Mouse (Mus musculus) intestine, embryonic 16.5 days (tissue): ENCODE measurements around the gene Fam69a. TPM values are rescaled to one million over a fixed set of nuclear protein-coding genes. Genes with fewer than 3 reads are reported as not detected.
A peak's percentile ranks its signal among the peaks of the same experiment; 100 is the strongest.

Source experiments
- ATAC-seq: fragments of 200-750 bp; cut with Nextera tagmentation; 2 replicates; pipeline ENCODE4 v1.8.0; 2017; ENCODE audit warnings: moderate TSS enrichment, moderate library complexity
- H3K27ac ChIP-seq: fragments of 300-500 bp; sonication (generic); 2 replicates; pipeline ENCODE4 v1.5.1; 2014; ENCODE audit warnings: mild to moderate bottlenecking, low read length
- H3K27me3 ChIP-seq: fragments of 300-500 bp; sonication (generic); replicated peaks from 2 replicates; pipeline ENCODE4 v1.6.1; 2014; ENCODE audit warnings: low read length, control low read depth, mixed read lengths; ENCODE audit not compliant: control insufficient read depth, insufficient read depth
- H3K36me3 ChIP-seq: fragments of 300-500 bp; sonication (generic); 2 replicates; pipeline ENCODE4 v1.6.1; 2014; ENCODE audit warnings: low read length, control low read depth; ENCODE audit not compliant: control insufficient read depth, insufficient read depth
- H3K4me1 ChIP-seq: fragments of 300-500 bp; sonication (generic); 2 replicates; pipeline ENCODE4 v1.6.1; 2014; ENCODE audit warnings: low read length, control low read depth, mixed read lengths; ENCODE audit not compliant: control insufficient read depth, insufficient read depth
- H3K4me2 ChIP-seq: fragments of 300-500 bp; sonication (generic); 2 replicates; pipeline ENCODE4 v1.6.1; 2014; ENCODE audit warnings: low read depth, low read length, control low read depth
- H3K4me3 ChIP-seq: fragments of 300-500 bp; sonication (generic); 2 replicates; pipeline ENCODE4 v1.5.1; 2014; ENCODE audit warnings: mild to moderate bottlenecking, low read length
- H3K9ac ChIP-seq: fragments of 300-500 bp; sonication (generic); 2 replicates; pipeline ENCODE4 v1.6.1; 2014; ENCODE audit warnings: low read depth, low read length
- H3K9me3 ChIP-seq: fragments of 300-500 bp; sonication (generic); 2 replicates; pipeline ENCODE4 v1.6.1; 2016; ENCODE audit warnings: low read length, control low read depth; ENCODE audit not compliant: control insufficient read depth
- WGBS: fragments of 180-500 bp; shearing (Covaris S2); extraction: QIAGEN DNeasy Blood & Tissue Kit; methylation state at CpG from one replicate; pipeline ENCODE4 v1.1.7; 2014; 5-methylcytosine and 5-hydroxymethylcytosine counted together
- polyA plus RNA-seq: library from polyadenylated mRNA; unstranded; fragments of >200 nt; fragmentation: Nextera tagmentation; extraction: Ambion mirVana; gene quantifications from 2 replicates; pipeline ENCODE4 v1.2.1, GENCODE M21; 2015

Gene Fam69a
- polyA plus RNA-seq, 1 experiment from 2014 or later, result 17.9 TPM

DNA sequence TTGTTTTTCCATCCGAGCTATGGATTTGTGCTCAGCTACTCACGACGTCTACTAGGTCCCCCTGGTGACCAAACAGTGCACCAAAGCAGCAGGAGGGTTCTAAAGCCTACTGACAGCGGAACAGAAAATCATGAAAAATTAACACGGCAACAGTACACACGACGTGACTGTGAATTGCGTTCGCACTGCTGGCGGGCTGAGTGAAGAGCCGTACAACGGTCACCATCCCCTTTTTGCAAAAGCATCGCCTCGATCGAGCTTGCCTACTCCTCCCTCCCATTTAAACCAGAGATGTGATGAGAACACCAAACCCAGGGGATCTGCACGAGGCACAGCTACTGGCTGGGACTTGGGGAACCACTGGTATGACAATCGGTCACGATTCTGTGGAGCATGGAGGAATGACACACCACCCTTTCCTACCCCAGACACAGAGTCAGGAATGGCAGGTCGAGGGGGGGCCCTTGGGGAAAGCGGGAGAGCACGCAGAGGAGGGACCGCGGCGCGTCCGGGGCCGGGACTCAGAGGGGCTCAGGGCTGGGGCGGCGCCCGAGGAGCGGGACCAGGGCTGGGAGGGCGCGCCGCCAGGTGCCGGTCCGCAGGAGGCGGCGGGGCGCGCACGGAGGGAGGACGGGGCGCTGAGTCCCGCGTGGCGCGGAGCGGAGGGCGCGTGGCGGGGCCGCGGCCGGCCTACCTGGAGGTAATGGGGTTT is 474 bp downstream of the Fam69a start:
- under 1% methylated on average over 48 of the region's 54 CpGs for WGBS
- H3K4me2 ChIP-seq, result peak overlapping the region; percentile 94
- no peaks in the 10 kb centered on the region for H3K4me1 ChIP-seq
- no peaks in the 10 kb centered on the region for H3K27me3 ChIP-seq
- H3K9ac ChIP-seq, result peak overlapping the region; percentile 82
- peak overlapping the region; percentile 82 for H3K27ac ChIP-seq
- peak overlapping the region; percentile 87 for H3K4me3 ChIP-seq
- H3K36me3 ChIP-seq, result no peaks in the 10 kb centered on the region
- ATAC-seq, result peak; percentile 85
- H3K9me3 ChIP-seq, result no peaks in the 10 kb centered on the region

DNA sequence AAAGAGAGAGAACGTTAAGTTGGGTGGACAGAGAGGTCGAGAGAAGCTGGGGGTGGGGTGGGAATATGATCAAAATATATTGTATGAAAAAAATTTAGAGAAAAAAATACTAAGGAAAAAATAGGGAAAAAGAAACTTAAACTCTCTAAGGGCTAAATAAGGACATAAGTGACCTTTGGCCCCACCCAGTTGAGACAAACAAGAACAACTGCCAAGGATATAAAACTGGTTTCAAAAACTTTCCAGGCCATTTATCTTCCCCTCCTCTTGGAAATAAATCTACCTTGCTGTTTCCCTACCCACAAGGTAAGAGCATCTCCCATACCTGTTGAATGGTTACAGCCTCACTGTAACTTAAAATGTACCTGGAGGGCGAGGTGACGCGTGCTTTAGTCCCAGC is 2.9 kb downstream of the Fam69a start:
- H3K4me1 ChIP-seq, result no peaks in the 10 kb centered on the region
- H3K27ac ChIP-seq, result no peak overlapping the region
- H3K9me3 ChIP-seq, result no peaks in the 10 kb centered on the region
- H3K4me3 ChIP-seq, result no peak overlapping the region
- H3K9ac ChIP-seq, result no peak overlapping the region
- no peak for ATAC-seq
- 91% methylated on average over 5 of the region's 5 CpGs for WGBS
- no peak overlapping the region for H3K4me2 ChIP-seq
- H3K36me3 ChIP-seq, result no peaks in the 10 kb centered on the region
- no peaks in the 10 kb centered on the region for H3K27me3 ChIP-seq

- Histone ChIP-seq H3K9me3 (no peaks in the 10 kb centered on the region), H3K9ac (no peak overlapping the region), H3K27me3 (no peaks in the 10 kb centered on the region), H3K4me2 (no peak overlapping the region), H3K27ac (no peak overlapping the region), H3K36me3 (no peaks in the 10 kb centered on the region), H3K4me3 (no peak overlapping the region), H3K4me1 (peaks cover 14% of the 10 kb centered on the region)
- WGBS, result 57% methylated on average over 3 of the region's 3 CpGs
- ATAC-seq, result no peak
Observed at GRCm38 (mm10) chr5:107982016-107982415, 4.9 kb downstream of the Fam69a start.

GRCm38 (mm10) chr5:107979901-107980300 is 7.0 kb downstream of the Fam69a start:
- no peaks in the 10 kb centered on the region for H3K9me3 ChIP-seq
- 59% methylated on average over 1 of the region's 1 CpGs for WGBS
- no peaks in the 10 kb centered on the region for H3K27me3 ChIP-seq
- H3K4me1 ChIP-seq, result peaks cover 14% of the 10 kb centered on the region
- H3K36me3 ChIP-seq, result no peaks in the 10 kb centered on the region
- no peak overlapping the region for H3K4me2 ChIP-seq
- no peak overlapping the region for H3K9ac ChIP-seq
- no peak overlapping the region for H3K27ac ChIP-seq
- no peak for ATAC-seq
- no peak overlapping the region for H3K4me3 ChIP-seq

DNA sequence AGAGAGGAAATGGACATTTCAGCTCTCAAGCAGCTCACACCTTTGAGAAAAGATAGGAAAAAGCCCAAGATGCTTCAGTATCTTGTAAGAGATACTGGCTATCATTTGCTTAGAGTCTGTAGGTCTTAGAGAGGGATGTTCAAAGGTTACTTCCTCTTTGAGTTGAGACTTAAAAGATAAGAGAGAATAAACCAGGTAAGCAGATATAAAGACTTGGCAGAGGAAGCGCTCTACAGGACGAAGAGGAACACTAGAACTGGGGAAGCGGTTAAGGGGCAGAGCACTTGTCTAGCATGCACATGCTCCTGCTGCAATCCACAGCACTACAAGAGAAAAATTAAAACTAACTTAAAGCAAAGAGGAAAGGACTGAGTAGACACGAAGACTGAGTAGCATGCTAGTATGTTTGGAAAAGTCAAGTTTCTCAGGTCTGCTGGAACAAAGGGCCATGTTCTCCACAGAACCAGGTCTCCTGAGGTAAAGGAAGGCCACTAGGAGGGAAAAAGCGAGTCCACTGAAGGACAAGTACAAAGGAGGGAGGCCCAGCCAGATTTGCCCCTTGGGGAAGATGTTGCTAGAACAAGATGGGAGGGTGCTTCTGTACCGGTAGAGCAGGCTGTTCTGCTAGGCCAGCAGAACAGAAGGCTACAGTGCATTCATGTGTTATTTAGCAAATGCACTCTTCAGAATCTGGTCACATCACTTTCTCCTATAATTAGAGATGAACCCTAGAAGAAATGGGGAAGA is 8.4 kb downstream of the Fam69a start:
- peaks cover 14% of the 10 kb centered on the region for H3K4me1 ChIP-seq
- H3K27me3 ChIP-seq, result no peaks in the 10 kb centered on the region
- no peaks in the 10 kb centered on the region for H3K36me3 ChIP-seq
- H3K4me2 ChIP-seq, result no peak overlapping the region
- no peak overlapping the region for H3K4me3 ChIP-seq
- no peak overlapping the region for H3K9ac ChIP-seq
- peak; percentile 72 for ATAC-seq
- peak overlapping the region; percentile 19; the same call in 1 of the 2 replicates for H3K27ac ChIP-seq
- no peaks in the 10 kb centered on the region for H3K9me3 ChIP-seq
- WGBS, result 68% methylated on average over 6 of the region's 6 CpGs

- Histone ChIP-seq H3K4me1 (peaks cover 14% of the 10 kb centered on the region), H3K9me3 (no peaks in the 10 kb centered on the region), H3K4me2 (no peak overlapping the region), H3K36me3 (no peaks in the 10 kb centered on the region), H3K4me3 (no peak overlapping the region), H3K27me3 (no peaks in the 10 kb centered on the region), H3K9ac (no peak overlapping the region), H3K27ac (no peak overlapping the region)
- WGBS, result 51% methylated on average over 3 of the region's 3 CpGs
- ATAC-seq, result peak; percentile 77
Observed at GRCm38 (mm10) chr5:107977640-107978288, 9.1 kb downstream of the Fam69a start.

GRCm38 (mm10) chr5:107973310-107973709 is 13.6 kb downstream of the Fam69a start:
- no peaks in the 10 kb centered on the region for H3K27me3 ChIP-seq
- ATAC-seq, result no peak
- H3K36me3 ChIP-seq, result no peaks in the 10 kb centered on the region
- H3K4me3 ChIP-seq, result no peak overlapping the region
- H3K9ac ChIP-seq, result no peak overlapping the region
- no peaks in the 10 kb centered on the region for H3K9me3 ChIP-seq
- H3K4me2 ChIP-seq, result no peak overlapping the region
- H3K4me1 ChIP-seq, result peaks cover 9% of the 10 kb centered on the region
- WGBS, result 76% methylated on average over 2 of the region's 2 CpGs
- no peak overlapping the region for H3K27ac ChIP-seq

- H3K36me3 ChIP-seq, result no peaks in the 10 kb centered on the region
- peaks cover 3% of the 10 kb centered on the region for H3K4me1 ChIP-seq
- WGBS, result 61% methylated on average over 13 of the region's 13 CpGs
- no peaks in the 10 kb centered on the region for H3K9me3 ChIP-seq
- H3K9ac ChIP-seq, result no peak overlapping the region
- ATAC-seq, result 0 out of 2 replicates have a peak, but pooled peaks have one; percentile 48
- no peak overlapping the region for H3K27ac ChIP-seq
- H3K27me3 ChIP-seq, result no peaks in the 10 kb centered on the region
- H3K4me3 ChIP-seq, result no peak overlapping the region
- no peak overlapping the region for H3K4me2 ChIP-seq
Observed at GRCm38 (mm10) chr5:107972444-107973272, 14.2 kb downstream of the Fam69a start.

DNA sequence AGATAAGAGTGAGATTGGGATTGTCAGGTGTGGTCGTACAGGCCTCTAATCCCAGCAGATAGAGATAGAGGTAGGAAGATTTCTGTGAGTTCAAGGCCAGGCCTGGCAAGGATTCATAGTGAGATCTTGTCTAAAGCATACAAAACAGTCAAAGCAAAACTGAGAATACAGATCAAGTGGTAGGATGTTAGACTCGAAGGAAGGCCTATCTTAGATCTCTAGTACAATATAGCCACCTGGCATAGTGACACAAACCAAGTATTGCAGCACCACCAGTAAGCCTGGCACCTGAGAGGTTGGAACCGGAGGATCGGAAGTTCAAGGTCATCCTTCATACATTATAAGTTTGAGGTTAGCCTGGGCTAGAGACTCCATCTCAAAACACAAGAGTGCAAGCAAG is 15.8 kb downstream of the Fam69a start:
- no peak overlapping the region for H3K4me3 ChIP-seq
- H3K27me3 ChIP-seq, result no peaks in the 10 kb centered on the region
- H3K4me2 ChIP-seq, result no peak overlapping the region
- no peak overlapping the region for H3K9ac ChIP-seq
- 84% methylated on average over 4 of the region's 4 CpGs for WGBS
- no peaks in the 10 kb centered on the region for H3K36me3 ChIP-seq
- no peak overlapping the region for H3K27ac ChIP-seq
- H3K4me1 ChIP-seq, result no peaks in the 10 kb centered on the region
- H3K9me3 ChIP-seq, result no peaks in the 10 kb centered on the region
- ATAC-seq, result no peak
